Mouse (Mus musculus): Measurements from ENCODE around the gene Serpinb9b.
"Not testable (repeated sequence)": the region's sequence is repeated elsewhere in the genome, so short reads cannot be mapped to it uniquely, and the experiment has no call there.

Serpinb9b gene

GRCm38 (mm10) chr13:33027244-33027643, at the start of gene Serpinb9b:
Serpinb9b (plus strand) TSS chr13:33027416.
- no peak for DNase-seq (ENCODE audit: low spot score in 2 of 2)

DNA sequence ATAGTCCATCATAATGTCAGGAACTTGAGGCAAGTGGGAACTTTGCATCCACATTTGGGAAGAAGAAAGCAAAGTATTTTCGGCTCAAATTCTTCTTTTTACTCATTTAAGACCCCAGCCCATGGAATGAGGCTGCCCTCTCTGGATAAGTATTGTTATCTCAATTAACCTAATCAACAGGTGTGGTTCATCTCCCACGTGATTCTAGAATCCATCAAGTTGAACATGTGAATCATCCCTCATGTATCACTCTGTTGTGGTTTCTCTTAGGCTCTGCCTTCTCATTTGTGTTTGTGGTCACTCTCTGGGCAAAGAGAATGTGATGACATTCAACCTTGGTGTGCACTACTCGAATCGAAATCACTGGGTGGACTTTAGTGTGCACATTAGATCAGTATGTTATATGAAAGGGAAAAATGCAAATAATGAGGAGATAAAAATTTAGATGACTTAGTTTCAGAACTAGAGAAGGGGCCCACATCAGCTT, 44.6 kb upstream of the Serpinb9b start:
- DNase-seq (ENCODE audit: low spot score in 2 of 2): no peak

GRCm38 (mm10) chr13:32986256-32986655, 41.0 kb upstream of the Serpinb9b start:
- no peak for DNase-seq (ENCODE audit: low spot score in 2 of 2)

GRCm38 (mm10) chr13:32993152-32993893, 33.9 kb upstream of the Serpinb9b start:
- no peak for DNase-seq (ENCODE audit: low spot score in 2 of 2)

- DNase-seq (ENCODE audit: low spot score in 2 of 2): no peak
Observed at GRCm38 (mm10) chr13:32993894-32994242, 33.3 kb upstream of the Serpinb9b start.

GRCm38 (mm10) chr13:32995051-32995450, 32.2 kb upstream of the Serpinb9b start:
- no peak for DNase-seq (ENCODE audit: low spot score in 2 of 2)

DNA sequence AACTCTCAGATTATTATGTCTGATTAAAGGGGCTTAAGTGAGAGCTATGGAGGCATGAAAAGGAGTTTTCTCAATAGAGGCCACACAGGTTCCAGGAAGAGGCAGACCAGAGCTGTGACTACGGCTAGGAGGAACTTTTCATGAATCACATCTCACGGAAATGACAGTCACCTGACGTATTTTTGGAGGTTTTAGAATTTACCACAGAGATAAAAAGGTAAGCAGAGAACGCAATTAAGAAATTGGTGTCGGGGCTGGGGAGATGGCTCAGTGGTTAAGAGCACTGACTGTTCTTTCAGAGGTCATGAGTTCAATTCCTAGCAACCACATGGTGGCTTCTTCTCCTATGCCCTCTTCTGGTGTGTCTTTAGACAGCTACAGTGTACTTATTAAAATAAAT, 25.9 kb upstream of the Serpinb9b start:
- DNase-seq (ENCODE audit: low spot score in 2 of 2): no peak

- DNase-seq (ENCODE audit: low spot score in 2 of 2): no peak
Observed at GRCm38 (mm10) chr13:33002950-33003349, 24.3 kb upstream of the Serpinb9b start, which contains the start of gene Serpinb9. Serpinb9 (plus strand) TSS chr13:33003250.

GRCm38 (mm10) chr13:33003523-33004413, 23.4 kb upstream of the Serpinb9b start:
- DNase-seq (ENCODE audit: low spot score in 2 of 2): no peak

GRCm38 (mm10) chr13:33004414-33005105, 22.7 kb upstream of the Serpinb9b start:
- peak; percentile 77 to 87 for DNase-seq (ENCODE audit: low spot score in 2 of 2)

- DNase-seq (ENCODE audit: low spot score in 2 of 2): no peak
Observed at GRCm38 (mm10) chr13:33005501-33006075, 21.6 kb upstream of the Serpinb9b start.

DNA sequence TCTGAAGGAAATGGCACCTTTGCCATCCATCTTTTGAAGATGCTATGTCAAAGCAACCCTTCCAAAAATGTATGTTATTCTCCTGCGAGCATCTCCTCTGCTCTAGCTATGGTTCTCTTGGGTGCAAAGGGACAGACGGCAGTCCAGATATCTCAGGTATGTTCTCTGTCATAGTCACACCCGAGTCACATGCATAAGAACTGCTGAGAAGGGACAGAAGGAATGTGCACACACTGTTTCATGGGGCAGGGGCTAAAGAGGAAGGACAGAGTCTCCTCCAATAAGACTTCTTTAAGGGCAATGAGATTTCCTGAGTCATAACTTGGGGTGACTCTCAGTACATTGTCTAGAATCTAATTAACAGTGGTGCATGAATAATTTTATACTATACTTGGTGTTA, 20.7 kb upstream of the Serpinb9b start:
- no peak for DNase-seq (ENCODE audit: low spot score in 2 of 2)

- DNase-seq (ENCODE audit: low spot score in 2 of 2): no peak
Observed at GRCm38 (mm10) chr13:33012395-33012794, 14.8 kb upstream of the Serpinb9b start.

DNA sequence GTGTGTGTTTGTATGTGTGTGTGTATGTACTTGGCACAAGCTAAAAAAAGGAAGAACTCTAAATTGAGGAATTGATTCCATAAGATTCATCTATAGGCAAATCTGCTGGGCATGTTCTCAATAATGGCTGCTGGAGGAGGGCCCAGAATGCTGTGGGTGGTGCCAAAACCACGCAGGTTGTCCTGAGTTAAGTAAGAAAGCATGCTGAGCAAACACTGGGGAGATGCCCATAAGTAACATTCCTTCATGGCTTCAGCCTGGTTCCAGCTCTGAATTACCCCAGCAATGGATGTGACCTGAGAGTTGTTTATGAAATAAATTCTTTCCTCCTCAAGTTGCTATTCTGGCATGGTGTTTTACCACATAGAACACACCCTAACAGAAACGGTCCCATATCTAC, 13.9 kb upstream of the Serpinb9b start:
- DNase-seq (ENCODE audit: low spot score in 2 of 2): no peak

DNA sequence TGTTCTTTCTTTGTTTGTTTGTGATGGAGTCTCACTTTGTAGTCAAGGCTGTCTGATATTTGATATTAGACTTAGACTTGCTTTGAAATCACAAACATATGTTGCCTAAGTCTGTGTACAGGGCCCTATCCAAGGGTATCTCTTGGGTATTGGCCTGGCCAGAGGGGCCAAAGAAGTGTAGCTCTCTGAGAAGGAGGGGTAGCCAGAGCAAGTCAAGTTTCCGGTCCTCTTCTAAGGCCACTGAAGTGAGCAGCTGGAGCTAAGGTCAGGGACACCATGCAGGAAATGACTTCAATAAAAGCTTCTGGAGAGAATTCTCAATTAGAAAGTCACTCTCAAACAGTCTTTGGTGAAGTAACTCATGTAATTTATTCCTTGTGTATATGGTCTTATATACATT, 4.8 kb upstream of the Serpinb9b start:
- no peak for DNase-seq (ENCODE audit: low spot score in 2 of 2)

DNA sequence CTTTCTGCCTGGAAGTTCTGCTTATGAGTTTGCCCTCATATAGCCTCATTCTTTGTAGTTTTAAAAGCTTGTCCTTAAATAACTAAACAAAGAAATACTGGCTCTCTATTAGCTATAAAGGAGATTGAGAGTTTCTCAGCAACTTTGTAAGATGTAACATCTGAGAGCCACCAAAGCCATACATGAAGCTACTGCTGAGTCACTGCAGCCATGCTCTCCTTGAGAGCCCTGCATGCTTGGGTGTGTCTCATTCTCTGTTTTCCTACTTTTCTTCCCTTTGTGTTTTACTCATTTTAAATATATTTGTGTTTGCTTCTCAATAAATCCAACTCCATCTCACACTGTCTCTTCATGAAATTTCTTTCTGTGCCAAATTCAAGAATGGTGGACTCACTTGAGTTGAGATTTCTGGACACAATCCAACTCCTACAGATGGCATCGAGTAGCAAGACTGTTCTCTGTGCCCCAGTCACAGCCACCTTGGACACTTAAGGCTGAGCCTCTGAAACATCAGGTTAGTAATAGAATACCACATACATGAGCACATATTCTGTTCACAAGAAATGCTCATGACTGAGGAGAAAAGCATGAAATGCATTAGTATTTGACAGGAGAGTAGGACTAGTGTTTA, 674 bp upstream of the Serpinb9b start:
- DNase-seq (ENCODE audit: low spot score in 2 of 2): no peak

DNA sequence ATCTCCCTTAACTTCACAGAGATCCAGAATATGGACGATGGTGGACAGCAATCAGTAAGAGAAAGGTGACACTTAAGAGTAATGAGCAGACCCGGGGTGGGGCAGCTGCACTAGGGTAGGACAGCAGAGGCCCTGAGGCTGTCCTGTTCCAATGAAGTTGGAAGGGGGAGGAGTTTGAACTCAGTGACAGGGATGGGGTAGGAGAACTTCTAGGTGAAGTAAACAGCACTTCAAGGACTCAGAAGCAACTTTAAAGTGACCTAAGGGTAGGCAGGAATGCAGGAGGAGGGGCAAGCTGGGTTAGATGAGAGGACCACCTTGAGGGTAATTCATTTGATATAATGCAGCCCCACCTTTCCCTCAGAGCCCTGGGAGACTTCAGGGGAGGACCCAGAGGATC, 930 bp downstream of the Serpinb9b start:
- DNase-seq (ENCODE audit: low spot score in 2 of 2): no peak

DNA sequence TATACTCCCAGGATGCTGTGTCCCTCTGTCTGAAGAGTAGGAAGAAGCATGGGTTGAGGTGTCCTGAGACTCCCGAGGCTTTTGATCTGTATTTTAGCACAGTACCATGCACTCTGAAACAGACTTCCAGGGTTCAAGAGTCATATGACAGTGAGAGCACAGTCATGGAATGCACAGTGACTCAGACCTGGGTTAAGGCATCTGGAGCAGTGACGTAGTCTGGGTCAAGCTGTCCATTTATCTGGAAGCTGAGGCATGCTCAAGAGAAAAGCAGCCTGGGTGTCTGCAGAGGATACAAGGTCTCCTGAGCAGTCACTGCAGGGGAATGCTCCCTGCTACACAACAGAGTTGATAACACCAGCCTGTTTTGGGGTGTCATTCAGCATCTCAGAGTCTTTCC, 1.3 kb downstream of the Serpinb9b start:
- no peak for DNase-seq (ENCODE audit: low spot score in 2 of 2)

- not testable (repeated sequence) for DNase-seq (ENCODE audit: low spot score in 2 of 2)
Observed at GRCm38 (mm10) chr13:33029478-33029877, 2.3 kb downstream of the Serpinb9b start.

DNA sequence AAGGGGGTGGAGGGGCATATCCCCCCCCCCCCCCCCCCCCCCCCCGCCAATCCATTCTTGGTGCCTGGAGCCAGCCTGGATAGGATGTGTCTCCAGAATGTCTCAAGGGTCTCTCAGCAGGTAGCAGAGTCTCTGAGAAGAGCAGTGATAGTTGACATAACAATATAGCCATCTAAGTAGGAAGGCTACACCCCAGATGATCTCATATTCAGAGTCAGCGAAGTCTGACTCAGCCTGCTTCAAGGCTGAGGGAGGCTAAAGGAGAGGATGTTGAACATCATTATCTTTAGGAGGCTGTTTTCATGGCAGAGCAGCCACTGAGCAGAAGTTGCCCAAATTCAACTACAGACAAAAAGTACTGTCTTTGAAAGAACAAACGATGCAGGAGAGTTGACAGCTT, 3.1 kb downstream of the Serpinb9b start:
- no peak for DNase-seq (ENCODE audit: low spot score in 2 of 2)

DNA sequence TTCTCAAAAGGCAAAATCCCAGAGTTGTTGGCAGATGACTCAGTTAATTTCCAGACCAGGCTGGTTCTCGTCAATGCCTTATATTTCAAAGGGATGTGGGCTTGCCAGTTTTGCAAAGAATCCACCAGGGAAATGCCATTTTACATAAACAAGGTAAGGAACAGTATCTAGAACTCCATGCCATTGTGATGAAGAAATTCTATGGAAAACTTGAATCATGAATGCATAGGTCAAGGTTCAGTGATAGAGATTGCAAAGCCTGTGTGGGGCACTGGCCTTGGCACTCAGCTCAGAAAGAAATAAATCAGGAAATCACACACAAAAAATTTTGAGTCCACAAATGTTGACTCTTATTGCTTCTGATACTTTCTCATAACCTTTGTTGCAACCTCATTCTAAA, 8.3 kb downstream of the Serpinb9b start:
- no peak for DNase-seq (ENCODE audit: low spot score in 2 of 2)

Data from frontal cortex, postnatal 36 days (tissue).